Mouse (Mus musculus): ENCODE measurements around the gene Ubxn11.

DNA sequence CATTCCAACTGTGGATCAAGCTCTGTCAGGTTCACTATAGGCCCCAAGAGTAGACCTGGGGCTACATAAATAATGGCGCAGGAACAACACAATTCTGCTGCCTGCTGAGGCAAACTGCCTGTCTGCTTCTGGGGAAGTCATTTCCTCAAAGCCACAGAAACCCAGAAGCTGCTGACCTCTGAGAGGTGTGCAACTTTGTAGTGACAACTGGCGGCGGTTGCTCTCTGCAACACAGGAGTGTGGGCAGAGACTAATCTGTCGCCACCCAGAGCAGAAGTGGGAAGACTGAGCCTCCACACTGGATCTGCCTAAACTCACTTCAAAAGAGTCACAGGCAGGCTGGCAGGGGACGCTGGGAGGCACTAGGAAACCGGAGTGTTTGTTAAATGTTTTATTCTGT is 27.1 kb downstream of the Ubxn11 start:
- TF ChIP-seq POLR2A (IDR thresholded peaks at IDR 0.05; ENCODE audit: control insufficient read depth in 1 of 2, insufficient read depth in 1 of 2, low read depth in 1 of 2, low read length in 2 of 2, poor library complexity in 1 of 2) = no peak
- TF ChIP-seq RAD21 (IDR thresholded peaks at IDR 0.05; ENCODE audit: low read depth, low read length) = no peak
- no peak for TF ChIP-seq KAT2A (conservative IDR thresholded peaks at IDR 0.05; ENCODE audit: low read depth, low read length)

Data from MEL (cell line).